In the genomic region with DNA sequence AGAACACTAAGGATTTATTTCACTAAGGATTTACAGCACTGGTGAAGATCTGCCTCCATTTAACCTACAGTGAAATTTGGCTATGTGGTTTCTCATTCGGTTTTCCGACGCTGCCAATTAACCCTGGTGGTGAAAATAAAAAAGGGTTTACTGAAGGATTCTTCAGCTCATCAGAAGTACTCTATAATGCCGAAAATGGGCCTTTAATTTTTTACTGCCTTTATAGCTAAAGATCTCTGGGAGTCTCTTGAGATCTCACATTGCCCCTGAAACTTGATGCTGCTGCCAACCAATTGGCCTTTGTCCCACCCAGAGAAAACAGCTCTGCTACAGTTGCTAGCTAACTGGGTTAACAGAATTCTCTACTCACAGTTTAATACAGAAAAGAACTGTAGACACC, we compare ENCODE assay signal across 9 mouse cellular contexts. TPM values are rescaled to one million over a fixed set of nuclear protein-coding genes. Genes with fewer than 3 reads are reported as not detected.
DNase-seq lines count a peak whose midpoint lies in the region; ATAC-seq and TF ChIP-seq lines count a peak whose summit lies in the region.
"Had no signal": no experiment of that assay in that cellular context is flagged by ENCODE, and none has a peak within 500 bp of the region (broad histone marks: within the 10 kb centered on the region; RNA-seq: fewer than 3 reads in every experiment).

No protein-coding gene starts in this region.

- peak overlapping the region; percentile 91 for H3K4me3 ChIP-seq in testis, adult 2 months (ENCODE audit: control insufficient read depth, low read depth, low read length)
- peak overlapping the region; percentile 100 for H3K4me3 ChIP-seq in midbrain, embryonic 15.5 days

- ATAC-seq in midbrain, embryonic 15.5 days (replicated peaks), result no peak

- peak overlapping the region; percentile 87 for H3K27ac ChIP-seq in testis, adult 2 months (ENCODE audit: control insufficient read depth, insufficient read depth, low read depth, low read length)
- peak overlapping the region; percentile 100 for H3K27ac ChIP-seq in midbrain, embryonic 15.5 days

- peaks cover 3% of the 10 kb centered on the region for H3K36me3 ChIP-seq in testis, adult 2 months (ENCODE audit: control insufficient read depth, insufficient read depth, low read length)
- H3K36me3 ChIP-seq in midbrain, embryonic 15.5 days (replicated peaks), result peaks cover 3% of the 10 kb centered on the region; the same call in 1 of the 2 replicates

- 2% methylated on average over 4 of the region's 4 CpGs for WGBS in midbrain, embryonic 15.5 days

- no peaks in the 10 kb centered on the region for H3K27me3 ChIP-seq in testis, adult 2 months (ENCODE audit: control insufficient read depth, insufficient read depth, low read length)
- H3K27me3 ChIP-seq in midbrain, embryonic 15.5 days (replicated peaks), result no peaks in the 10 kb centered on the region

- no peak for TF ChIP-seq CTCF in testis, adult 2 months (IDR thresholded peaks at IDR 0.05; ENCODE audit: control insufficient read depth, insufficient read depth, insufficient replicate concordance, low read depth, low read length)

- H3K9me3 ChIP-seq in midbrain, embryonic 15.5 days, result no peaks in the 10 kb centered on the region

- H3K9ac ChIP-seq in midbrain, embryonic 15.5 days, result peak overlapping the region; percentile 44

- peak overlapping the region; percentile 54 for H3K4me2 ChIP-seq in midbrain, embryonic 15.5 days

- H3K4me1 ChIP-seq in testis, adult 2 months (ENCODE audit: control insufficient read depth, insufficient read depth, low read length), result peaks cover 5% of the 10 kb centered on the region
- peaks cover 17% of the 10 kb centered on the region for H3K4me1 ChIP-seq in midbrain, embryonic 15.5 days

- TF ChIP-seq POLR2A in testis, adult 2 months (IDR thresholded peaks at IDR 0.05; ENCODE audit: control insufficient read depth, low read depth, low read length), result no peak

- DNase-seq in adrenal gland, postnatal 10 days, result peak; percentile 55
- DNase-seq in adrenal gland, adult 8-10 months, result no peak
- DNase-seq in testis, postnatal 10 days (ENCODE audit: low spot score), result no peak
- DNase-seq in kidney, adult 8-10 months, result peak; percentile 39 to 62
- no peak for DNase-seq in gastrocnemius, adult 8-10 months (ENCODE audit: low spot score in 2 of 2)
- no peak for DNase-seq in lung, postnatal 4 days

RNA-seq across cellular contexts. Expression of a gene that starts 40.1 kb away (rescaled TPM):
- 1 to 10 TPM; 1.7 to 2.2 TPM for total RNA-seq in adrenal gland, postnatal 10 days (2021)
- 1 to 10 TPM in 3 of 4 experiments, under 1 TPM in 1; 0.63 to 2.4 (median 2.1) TPM for total RNA-seq in adrenal gland, adult 8-10 months (2022)
- polyA plus RNA-seq in testis, adult 2 months (2012; rRNA removed), result 1.6 and 2.5 TPM in 2 replicates
- 59.7 and 68.8 TPM in 2 replicates for polyA plus RNA-seq in midbrain, embryonic 15.5 days (2015; fragmentation: Nextera tagmentation; extraction: Ambion mirVana)
- not detected for total RNA-seq in gastrocnemius, adult 8-10 months (2022)
- polyA plus RNA-seq: large intestine, adult 2 months had no signal

RNA-seq across cellular contexts. Expression of a gene that starts 41.0 kb away (rescaled TPM):
- 100 to 1,000 TPM; 173 to 217 TPM for total RNA-seq in adrenal gland, postnatal 10 days (2021)
- 100 to 1,000 TPM; 132 to 175 (median 155) TPM for total RNA-seq in adrenal gland, adult 8-10 months (2022)
- 16.5 and 18.6 TPM in 2 replicates for polyA plus RNA-seq in testis, adult 2 months (2012; rRNA removed)
- 51.5 and 59.2 TPM in 2 replicates for polyA plus RNA-seq in midbrain, embryonic 15.5 days (2015; fragmentation: Nextera tagmentation; extraction: Ambion mirVana)
- 100 to 1,000 TPM; 275 to 322 (median 295) TPM for total RNA-seq in gastrocnemius, adult 8-10 months (2022)

RNA-seq across cellular contexts. Expression of a gene that starts 59.4 kb away (rescaled TPM):
- 10 to 100 TPM; 31.3 to 46.6 TPM for total RNA-seq in adrenal gland, postnatal 10 days (2021)
- total RNA-seq in adrenal gland, adult 8-10 months (2022), result 10 to 100 TPM; 15.6 to 42.2 (median 27.4) TPM
- 1.2 and 1.4 TPM in 2 replicates for polyA plus RNA-seq in testis, adult 2 months (2012; rRNA removed)
- polyA plus RNA-seq in midbrain, embryonic 15.5 days (2015; fragmentation: Nextera tagmentation; extraction: Ambion mirVana), result 2.3 and 2.8 TPM in 2 replicates
- 10 to 100 TPM; 31.5 to 42.9 (median 34.1) TPM for total RNA-seq in gastrocnemius, adult 8-10 months (2022)

Comparison
In these comparisons a context has a peak if more than half of its experiments do, and no peak if none do; other contexts are left out.
1. DNase-seq: peak in adrenal gland, postnatal 10 days (single experiment) and kidney, adult 8-10 months (2 of 2); none in adrenal gland, adult 8-10 months (single experiment), testis, postnatal 10 days (single experiment), gastrocnemius, adult 8-10 months (0 of 2) and lung, postnatal 4 days (0 of 2).